Mouse (Mus musculus) kidney, adult 11 months (tissue): ENCODE measurements at regions not wholly inside any gene's neighbourhood (a gene's known extent, or its start where the extent isn't known, plus 50 kb on each side); places are given as distances from the start of the nearest gene placed in this dataset.

ENCODE experiments used
- DNase-seq: peaks from one replicate; pipeline ENCODE4 v3.0.0; 2022

GRCm38 (mm10) chr2:134419581-134419980 lies 134.6 kb downstream of the Hao1 start:
- DNase-seq: no peak

GRCm38 (mm10) chr2:134399564-134399963 lies 154.6 kb downstream of the Hao1 start:
- DNase-seq: peak; percentile 15

GRCm38 (mm10) chr2:134393421-134393820 lies 160.7 kb downstream of the Hao1 start:
- DNase-seq: no peak

GRCm38 (mm10) chr2:134375116-134375515 lies 179.1 kb downstream of the Hao1 start:
- DNase-seq: no peak

GRCm38 (mm10) chr2:134350894-134351501 lies 203.2 kb downstream of the Hao1 start:
- DNase-seq: no peak

GRCm38 (mm10) chr2:134350442-134350841 lies 203.7 kb downstream of the Hao1 start:
- DNase-seq: no peak

- no peak for DNase-seq
These were observed 211.5 kb downstream of the Hao1 start for GRCm38 (mm10) chr2:134342515-134343140.

- no peak for DNase-seq
These were observed 246.1 kb downstream of the Hao1 start for GRCm38 (mm10) chr2:134308092-134308491.

GRCm38 (mm10) chr2:134290126-134290691 lies 264.0 kb downstream of the Hao1 start:
- no peak for DNase-seq

- no peak for DNase-seq
These were observed 278.3 kb downstream of the Hao1 start for GRCm38 (mm10) chr2:134275881-134276280.

GRCm38 (mm10) chr2:134268466-134268865 lies 285.7 kb downstream of the Hao1 start:
- DNase-seq: no peak
